Mouse (Mus musculus) lung, adult 2 months (tissue): ENCODE measurements around the gene Galc.

ENCODE experiments used
- CTCF ChIP-seq: fragments of 200-500 bp; IDR thresholded peaks from 2 replicates; pipeline ENCODE4 v1.5.1; 2011; ENCODE audit warnings: mild to moderate bottlenecking, low read length, control low read depth; ENCODE audit not compliant: insufficient read depth
- POLR2A ChIP-seq: fragments of 200-500 bp; IDR thresholded peaks from 2 replicates; pipeline ENCODE4 v1.6.1; 2011; ENCODE audit warnings: low read depth, mild to moderate bottlenecking, control low read depth, low read length, borderline replicate concordance; ENCODE audit errors: extremely low read depth

- TF ChIP-seq CTCF = no peak
- no peak for TF ChIP-seq POLR2A
These were observed 43.7 kb downstream of the Galc start for GRCm38 (mm10) chr12:98215512-98215911.
